Mouse (Mus musculus) heart, postnatal 0 days (tissue): ENCODE data around the gene Comp.

ENCODE experiments used
- CTCF ChIP-seq: IDR thresholded peaks from 2 replicates; pipeline ENCODE4 v1.5.1; 2016; ENCODE audit warnings: antibody characterized with exemption, control low read depth, low read depth
- EP300 ChIP-seq: IDR thresholded peaks from 2 replicates; pipeline ENCODE4 v1.6.1; 2016; ENCODE audit warnings: antibody characterized with exemption, low read depth

GRCm38 (mm10) chr8:70353194-70353817, 20.1 kb upstream of the Comp start, which contains the start of gene Upf1:
- TF ChIP-seq CTCF: no peak
- TF ChIP-seq EP300: no peak
